Mouse (Mus musculus): ENCODE results near the gene Bivm. TPM values are rescaled to one million over a fixed set of nuclear protein-coding genes. Genes with fewer than 3 reads are reported as not detected.
A peak's percentile ranks its signal among the peaks of the same experiment; 100 is the strongest.

The Bivm gene
- total and polyA plus RNA-seq, 2 experiments from 2014 or later: 22.5 to 39.9 TPM

DNA sequence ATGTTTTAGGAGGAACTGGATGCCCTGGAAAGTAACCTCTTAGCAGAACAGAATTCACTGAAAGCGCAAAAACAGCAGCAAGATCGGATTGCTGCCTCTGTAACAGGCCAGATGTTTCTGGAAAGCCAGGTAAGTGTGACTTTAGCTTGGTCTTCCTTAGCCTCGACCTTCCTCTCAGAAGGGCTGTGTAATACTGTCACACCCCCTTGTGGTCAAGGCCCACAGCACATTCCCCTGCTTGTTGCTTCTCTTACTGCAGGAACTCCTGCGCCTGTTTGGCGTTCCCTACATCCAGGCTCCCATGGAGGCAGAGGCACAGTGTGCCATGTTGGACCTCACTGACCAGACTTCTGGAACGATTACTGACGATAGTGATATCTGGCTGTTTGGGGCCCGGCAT, 55.1 kb downstream of the Bivm start:
- Histone ChIP-seq H3K9ac (no peak overlapping the region), H3K4me3 (ENCODE audit: low read depth, low read length) (no peak overlapping the region), H3K4me1 (ENCODE audit: insufficient read depth) (no peaks in the 10 kb centered on the region), H3K9me3 (ENCODE audit: low read length) (no peaks in the 10 kb centered on the region), H3K4me2 (ENCODE audit: low read depth) (no peak overlapping the region), H3K27me3 (ENCODE audit: insufficient read depth, low read length) (no peaks in the 10 kb centered on the region), H3K36me3 (ENCODE audit: insufficient read depth) (peaks cover 73% of the 10 kb centered on the region), H3K27ac (ENCODE audit: low read depth, low read length) (no peak overlapping the region)
- ATAC-seq: no peak
- peak; percentile 44 for TF ChIP-seq CTCF (IDR thresholded peaks at IDR 0.05; ENCODE audit: low read depth)
- DNase-seq: no peak
- WGBS: 87% methylated on average over 8 of the region's 8 CpGs

DNA sequence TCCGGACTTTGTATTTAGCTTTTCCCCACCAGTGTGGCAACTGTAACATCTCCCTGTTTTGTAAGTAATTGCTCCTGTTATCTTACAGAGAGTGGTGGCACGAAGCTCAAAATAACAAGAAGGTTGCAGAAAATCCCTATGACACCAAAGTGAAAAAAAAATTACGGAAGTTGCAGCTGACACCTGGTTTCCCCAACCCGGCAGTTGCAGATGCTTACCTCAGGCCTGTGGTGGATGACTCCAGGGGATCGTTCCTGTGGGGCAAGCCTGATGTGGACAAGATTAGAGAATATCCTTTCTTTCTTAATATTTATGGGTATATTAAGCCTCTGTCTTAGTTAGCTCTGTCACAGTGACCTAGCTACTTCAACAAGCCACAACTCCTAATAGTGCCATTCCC, 59.3 kb downstream of the Bivm start:
- no peaks in the 10 kb centered on the region for H3K27me3 ChIP-seq (ENCODE audit: insufficient read depth, low read length)
- no peak overlapping the region for H3K4me3 ChIP-seq (ENCODE audit: low read depth, low read length)
- no peak overlapping the region for H3K9ac ChIP-seq
- WGBS: 96% methylated on average over 5 of the region's 5 CpGs
- no peaks in the 10 kb centered on the region for H3K9me3 ChIP-seq (ENCODE audit: low read length)
- H3K27ac ChIP-seq (ENCODE audit: low read depth, low read length): no peak overlapping the region
- H3K36me3 ChIP-seq (ENCODE audit: insufficient read depth): peaks cover 73% of the 10 kb centered on the region
- no peaks in the 10 kb centered on the region for H3K4me1 ChIP-seq (ENCODE audit: insufficient read depth)
- DNase-seq: no peak
- TF ChIP-seq CTCF (IDR thresholded peaks at IDR 0.05; ENCODE audit: low read depth): no peak
- ATAC-seq: no peak
- no peak overlapping the region for H3K4me2 ChIP-seq (ENCODE audit: low read depth)

DNA sequence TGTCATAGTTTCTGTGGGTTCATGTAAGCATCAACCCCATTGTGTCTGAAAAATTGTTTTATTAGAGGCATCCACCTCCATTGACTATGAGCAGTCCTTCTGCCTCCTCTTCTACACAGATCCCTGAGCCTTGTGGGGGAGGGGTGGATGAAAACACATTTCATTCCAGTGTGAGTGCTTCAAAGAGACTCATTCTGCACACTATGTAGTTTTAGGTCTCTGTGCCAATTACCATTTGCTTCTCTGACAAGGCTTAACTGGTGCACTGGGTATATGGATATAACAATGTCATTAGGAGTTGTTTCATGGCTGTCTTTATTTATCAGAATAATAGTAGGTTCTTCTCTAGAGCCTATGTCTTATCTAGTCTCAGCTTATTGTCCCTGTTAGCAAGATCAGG, 67.6 kb downstream of the Bivm start:
- no peak for TF ChIP-seq CTCF (IDR thresholded peaks at IDR 0.05; ENCODE audit: low read depth)

More for the DNA sequence above, 67.6 kb downstream of the Bivm start:
- Histone ChIP-seq H3K9me3 (ENCODE audit: low read length) (no peaks in the 10 kb centered on the region), H3K4me2 (ENCODE audit: low read depth) (no peak overlapping the region), H3K36me3 (ENCODE audit: insufficient read depth) (peaks cover 14% of the 10 kb centered on the region), H3K4me1 (ENCODE audit: insufficient read depth) (no peaks in the 10 kb centered on the region), H3K9ac (no peak overlapping the region), H3K27me3 (ENCODE audit: insufficient read depth, low read length) (no peaks in the 10 kb centered on the region), H3K27ac (ENCODE audit: low read depth, low read length) (no peak overlapping the region), H3K4me3 (ENCODE audit: low read depth, low read length) (no peak overlapping the region)
- DNase-seq: no peak
- ATAC-seq: no peak

Other genes with a start within 250 kb of the Bivm start
- gene Tpp2, start 185.3 kb upstream of the Bivm start, total RNA-seq (2014; rRNA removed): 38.9 and 54.2 TPM in 2 replicates
- 30.0 and 50.6 TPM in 2 replicates for gene Tpp2, start 185.3 kb upstream of the Bivm start, polyA plus RNA-seq (2015; fragmentation: Nextera tagmentation; extraction: Ambion mirVana)
- 1.2 and 2.3 TPM in 2 replicates for gene Mettl21c, start 98.9 kb upstream of the Bivm start, total RNA-seq (2014; rRNA removed)
- 1.8 and 2.5 TPM in 2 replicates for gene Mettl21c, start 98.9 kb upstream of the Bivm start, polyA plus RNA-seq (2015; fragmentation: Nextera tagmentation; extraction: Ambion mirVana)
- 0.05 TPM in 1 of 2 replicates, not detected in the other for gene Gm8251, start 57.0 kb upstream of the Bivm start, total RNA-seq (2014; rRNA removed)
- gene Gm8251, start 57.0 kb upstream of the Bivm start, polyA plus RNA-seq (2015; fragmentation: Nextera tagmentation; extraction: Ambion mirVana): not detected in 2 replicates
- gene Tex30, start 16.5 kb upstream of the Bivm start, total RNA-seq (2014; rRNA removed): 15.2 and 18.7 TPM in 2 replicates
- gene Tex30, start 16.5 kb upstream of the Bivm start, polyA plus RNA-seq (2015; fragmentation: Nextera tagmentation; extraction: Ambion mirVana): 36.0 and 43.4 TPM in 2 replicates
- gene Kdelc1, start 149 bp upstream of the Bivm start, total RNA-seq (2014; rRNA removed): 10.5 and 10.6 TPM in 2 replicates
- gene Kdelc1, start 149 bp upstream of the Bivm start, polyA plus RNA-seq (2015; fragmentation: Nextera tagmentation; extraction: Ambion mirVana): 12.7 and 14.2 TPM in 2 replicates
- 25.2 and 28.0 TPM in 2 replicates for gene Ercc5, start 28.8 kb downstream of the Bivm start, total RNA-seq (2014; rRNA removed)
- gene Ercc5, start 28.8 kb downstream of the Bivm start, polyA plus RNA-seq (2015; fragmentation: Nextera tagmentation; extraction: Ambion mirVana): 19.1 and 20.2 TPM in 2 replicates
- gene Mettl21e, start 100.0 kb downstream of the Bivm start, total RNA-seq (2014; rRNA removed): not detected in 2 replicates
- gene Mettl21e, start 100.0 kb downstream of the Bivm start, polyA plus RNA-seq (2015; fragmentation: Nextera tagmentation; extraction: Ambion mirVana): not detected in 2 replicates